Mouse (Mus musculus): ENCODE results near the gene Cd80. TPM values are rescaled to one million over a fixed set of nuclear protein-coding genes. Genes with fewer than 3 reads are reported as not detected.

The Cd80 gene
- total and polyA plus RNA-seq, 2 experiments from 2014 or later: 0.33 TPM

DNA sequence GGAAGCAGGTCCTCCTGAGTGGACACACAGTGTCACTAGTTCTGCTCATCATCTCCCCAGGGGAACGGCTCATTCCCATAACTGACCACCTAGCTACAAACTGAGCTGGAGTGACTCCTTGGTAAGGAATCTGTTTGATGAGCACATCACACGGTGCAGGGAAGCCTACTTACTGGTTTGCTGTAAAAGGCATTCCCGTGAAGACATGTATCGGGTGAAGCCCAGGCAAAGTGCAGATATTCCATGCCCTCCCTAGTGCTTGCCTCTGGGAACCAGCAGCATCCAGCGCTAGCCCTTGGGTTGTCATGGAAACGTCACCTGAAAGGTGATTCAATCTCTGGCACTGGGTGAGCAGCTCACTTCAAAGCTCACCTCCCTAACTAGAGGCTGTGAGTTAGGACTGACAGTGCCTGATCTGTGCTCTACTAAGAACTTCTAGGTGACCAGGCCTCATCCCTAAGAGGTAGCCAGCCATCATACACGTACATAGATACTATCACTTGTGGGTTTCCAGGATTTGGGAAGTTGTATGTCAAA lies 41.3 kb downstream of the Cd80 start:
- Histone ChIP-seq H3K4me3 (ENCODE audit: low read depth, low read length) (no peak overlapping the region), H3K4me2 (ENCODE audit: low read depth, low read length, poor library complexity, severe bottlenecking) (no peak overlapping the region), H3K9me3 (ENCODE audit: low read length) (no peaks in the 10 kb centered on the region), H3K27ac (ENCODE audit: low read depth, low read length) (no peak overlapping the region), H3K4me1 (ENCODE audit: insufficient read depth, low read length) (no peaks in the 10 kb centered on the region), H3K36me3 (ENCODE audit: insufficient read depth, low read length) (peaks cover 24% of the 10 kb centered on the region), H3K9ac (replicated peaks; ENCODE audit: low read length, poor library complexity, severe bottlenecking) (no peak overlapping the region), H3K27me3 (ENCODE audit: insufficient read depth, low read length) (no peaks in the 10 kb centered on the region)
- WGBS: 73% methylated on average over 7 of the region's 7 CpGs
- no peak for TF ChIP-seq CTCF (IDR thresholded peaks at IDR 0.05)
- DNase-seq (ENCODE audit: low spot score): no peak
- ATAC-seq (ENCODE audit: low FRiP score): no peak

DNA sequence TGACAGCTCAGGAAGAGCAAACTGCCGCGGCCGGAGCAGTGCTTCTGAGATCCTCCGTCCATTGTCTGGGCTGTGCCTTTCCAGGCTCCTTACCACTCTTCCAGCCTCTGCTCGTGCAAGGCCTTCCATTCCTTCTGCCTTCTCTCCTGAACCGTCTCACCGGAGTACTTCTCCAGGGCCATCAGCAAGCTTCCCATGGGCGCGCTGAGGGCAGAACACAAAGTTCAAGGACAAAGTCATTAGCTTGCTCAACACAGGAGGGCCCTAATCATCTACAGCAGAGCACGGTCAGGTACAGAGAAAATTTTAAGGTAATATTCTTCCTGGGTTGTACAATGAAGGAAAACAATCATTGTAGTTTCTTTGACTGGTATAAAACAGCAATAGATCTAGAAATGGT lies 47.1 kb downstream of the Cd80 start:
- no peak overlapping the region for H3K4me3 ChIP-seq (ENCODE audit: low read depth, low read length)
- ATAC-seq (ENCODE audit: low FRiP score) (no peak), DNase-seq (ENCODE audit: low spot score) (no peak)
- H3K9me3 ChIP-seq (ENCODE audit: low read length): no peaks in the 10 kb centered on the region
- no peak for TF ChIP-seq CTCF (IDR thresholded peaks at IDR 0.05)
- no peaks in the 10 kb centered on the region for H3K4me1 ChIP-seq (ENCODE audit: insufficient read depth, low read length)
- no peak overlapping the region for H3K27ac ChIP-seq (ENCODE audit: low read depth, low read length)
- 90% methylated on average over 10 of the region's 10 CpGs for WGBS
- no peak overlapping the region for H3K4me2 ChIP-seq (ENCODE audit: low read depth, low read length, poor library complexity, severe bottlenecking)
- H3K36me3 ChIP-seq (ENCODE audit: insufficient read depth, low read length): peaks cover 48% of the 10 kb centered on the region
- H3K9ac ChIP-seq (replicated peaks; ENCODE audit: low read length, poor library complexity, severe bottlenecking): 0 out of 2 replicates have a peak overlapping the region, but pooled peaks have one; percentile 4
- H3K27me3 ChIP-seq (ENCODE audit: insufficient read depth, low read length): no peaks in the 10 kb centered on the region

DNA sequence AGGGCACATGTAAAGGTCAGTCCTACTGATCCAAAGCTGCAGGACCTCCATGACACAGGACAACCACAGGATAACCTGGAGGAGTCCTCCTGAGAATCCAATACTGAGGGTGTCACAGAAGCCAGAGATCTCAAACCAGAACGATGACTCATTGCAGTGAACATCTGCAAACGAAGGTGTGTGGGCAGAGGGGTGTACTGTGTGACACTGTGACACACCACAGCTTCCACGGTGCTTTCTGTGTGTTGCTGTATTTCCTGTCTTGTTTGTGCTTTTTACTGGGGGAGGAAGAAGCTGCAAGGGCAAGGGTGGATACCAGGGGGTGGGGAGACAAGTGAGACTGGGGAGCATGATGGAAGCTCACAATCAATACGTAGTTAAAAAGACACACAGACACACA lies 48.2 kb downstream of the Cd80 start:
- Histone ChIP-seq H3K36me3 (ENCODE audit: insufficient read depth, low read length) (peaks cover 43% of the 10 kb centered on the region), H3K9ac (replicated peaks; ENCODE audit: low read length, poor library complexity, severe bottlenecking) (no peak overlapping the region), H3K4me3 (ENCODE audit: low read depth, low read length) (no peak overlapping the region), H3K4me1 (ENCODE audit: insufficient read depth, low read length) (no peaks in the 10 kb centered on the region), H3K27me3 (ENCODE audit: insufficient read depth, low read length) (no peaks in the 10 kb centered on the region), H3K9me3 (ENCODE audit: low read length) (no peaks in the 10 kb centered on the region), H3K27ac (ENCODE audit: low read depth, low read length) (no peak overlapping the region), H3K4me2 (ENCODE audit: low read depth, low read length, poor library complexity, severe bottlenecking) (no peak overlapping the region)
- ATAC-seq (ENCODE audit: low FRiP score) (no peak), DNase-seq (ENCODE audit: low spot score) (no peak)
- 94% methylated on average over 4 of the region's 4 CpGs for WGBS
- no peak for TF ChIP-seq CTCF (IDR thresholded peaks at IDR 0.05)

DNA sequence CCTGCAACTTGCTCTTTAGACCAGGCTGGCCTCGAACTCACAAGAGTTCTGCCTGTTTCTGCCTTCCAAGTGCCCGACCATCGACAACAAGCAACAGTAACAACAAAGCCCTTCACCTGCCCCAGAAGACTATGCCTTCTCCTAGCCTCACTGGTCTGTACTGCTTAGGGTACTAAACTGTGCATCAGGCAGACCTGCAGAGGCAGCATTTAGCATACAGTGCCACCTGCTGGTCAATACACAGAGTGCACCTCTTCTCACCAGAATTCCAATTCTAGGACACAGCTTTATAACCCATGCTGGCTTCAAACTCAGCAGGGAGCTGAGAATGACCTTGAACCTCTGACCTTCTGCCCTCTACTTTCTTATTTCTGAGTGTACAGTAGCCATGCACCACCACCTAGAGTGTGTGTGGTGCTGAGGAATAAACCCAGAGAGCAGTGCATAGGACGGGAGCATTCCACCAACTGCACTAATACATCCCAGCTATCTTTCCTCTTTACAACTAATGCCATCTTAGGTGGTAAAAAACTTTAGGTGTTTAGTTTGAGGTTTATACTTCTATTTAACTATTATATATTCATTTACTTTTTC lies 50.8 kb downstream of the Cd80 start:
- WGBS: 78% methylated on average over 4 of the region's 4 CpGs
- no peaks in the 10 kb centered on the region for H3K27me3 ChIP-seq (ENCODE audit: insufficient read depth, low read length)
- H3K27ac ChIP-seq (ENCODE audit: low read depth, low read length): no peak overlapping the region
- no peak overlapping the region for H3K4me2 ChIP-seq (ENCODE audit: low read depth, low read length, poor library complexity, severe bottlenecking)
- peaks cover 41% of the 10 kb centered on the region for H3K36me3 ChIP-seq (ENCODE audit: insufficient read depth, low read length)
- ATAC-seq (ENCODE audit: low FRiP score) (peak; percentile 84), DNase-seq (ENCODE audit: low spot score) (peak; percentile 88)
- TF ChIP-seq CTCF (IDR thresholded peaks at IDR 0.05): peak; percentile 99
- no peak overlapping the region for H3K4me3 ChIP-seq (ENCODE audit: low read depth, low read length)
- H3K9me3 ChIP-seq (ENCODE audit: low read length): no peaks in the 10 kb centered on the region
- H3K4me1 ChIP-seq (ENCODE audit: insufficient read depth, low read length): no peaks in the 10 kb centered on the region
- no peak overlapping the region for H3K9ac ChIP-seq (replicated peaks; ENCODE audit: low read length, poor library complexity, severe bottlenecking)

DNA sequence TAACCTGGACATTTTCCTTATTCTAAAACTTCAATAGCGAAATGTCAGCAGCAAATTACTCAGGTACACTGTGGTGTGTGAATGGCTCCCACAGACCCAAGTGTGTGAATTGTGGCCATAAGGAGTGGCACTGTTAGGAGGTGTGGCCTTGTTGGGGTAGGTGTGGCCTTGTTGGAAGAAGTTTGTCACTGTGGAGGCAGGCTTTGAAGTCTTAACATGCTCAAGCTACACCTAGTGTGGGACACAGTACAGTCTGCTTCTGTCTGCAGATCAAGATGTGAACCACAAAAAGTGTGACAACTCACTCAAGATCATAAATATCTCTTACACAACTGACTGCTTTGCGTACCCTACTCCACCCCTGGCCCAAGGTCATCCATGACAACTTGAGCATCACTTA lies 55.5 kb downstream of the Cd80 start:
- Histone ChIP-seq H3K4me3 (ENCODE audit: low read depth, low read length) (no peak overlapping the region), H3K9ac (replicated peaks; ENCODE audit: low read length, poor library complexity, severe bottlenecking) (no peak overlapping the region), H3K27me3 (ENCODE audit: insufficient read depth, low read length) (no peaks in the 10 kb centered on the region), H3K9me3 (ENCODE audit: low read length) (no peaks in the 10 kb centered on the region), H3K4me2 (ENCODE audit: low read depth, low read length, poor library complexity, severe bottlenecking) (no peak overlapping the region), H3K27ac (ENCODE audit: low read depth, low read length) (no peak overlapping the region), H3K4me1 (ENCODE audit: insufficient read depth, low read length) (no peaks in the 10 kb centered on the region), H3K36me3 (ENCODE audit: insufficient read depth, low read length) (peaks cover 37% of the 10 kb centered on the region)
- DNase-seq (ENCODE audit: low spot score): no peak
- no peak for ATAC-seq (ENCODE audit: low FRiP score)
- TF ChIP-seq CTCF (IDR thresholded peaks at IDR 0.05): no peak
- 95% methylated on average over 2 of the region's 2 CpGs for WGBS

DNA sequence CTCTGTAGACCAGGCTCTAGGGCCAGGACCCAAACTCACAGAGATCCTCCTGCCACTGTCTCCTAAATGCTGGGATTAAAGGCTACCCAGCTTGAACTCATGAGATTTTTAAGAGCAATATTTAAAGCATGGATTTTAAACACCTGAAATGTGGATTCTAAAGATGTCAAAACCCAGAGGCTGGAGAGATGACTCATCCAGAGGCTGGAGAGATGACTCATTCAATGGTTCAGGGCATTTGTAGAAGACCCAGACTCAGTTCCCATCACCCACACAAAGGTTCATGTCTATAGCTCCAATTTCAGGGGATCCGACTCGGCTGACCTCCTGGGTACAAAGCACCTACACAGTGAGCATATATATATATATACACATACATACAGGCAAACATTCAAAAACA lies 63.8 kb downstream of the Cd80 start:
- H3K4me1 ChIP-seq (ENCODE audit: insufficient read depth, low read length): no peaks in the 10 kb centered on the region
- TF ChIP-seq CTCF (IDR thresholded peaks at IDR 0.05): no peak
- H3K9me3 ChIP-seq (ENCODE audit: low read length): no peaks in the 10 kb centered on the region
- H3K4me3 ChIP-seq (ENCODE audit: low read depth, low read length): no peak overlapping the region
- peaks cover 16% of the 10 kb centered on the region for H3K36me3 ChIP-seq (ENCODE audit: insufficient read depth, low read length)
- no peaks in the 10 kb centered on the region for H3K27me3 ChIP-seq (ENCODE audit: insufficient read depth, low read length)
- 96% methylated on average over 2 of the region's 2 CpGs for WGBS
- H3K27ac ChIP-seq (ENCODE audit: low read depth, low read length): no peak overlapping the region
- DNase-seq (ENCODE audit: low spot score): no peak
- H3K4me2 ChIP-seq (ENCODE audit: low read depth, low read length, poor library complexity, severe bottlenecking): no peak overlapping the region
- ATAC-seq (ENCODE audit: low FRiP score): no peak
- no peak overlapping the region for H3K9ac ChIP-seq (replicated peaks; ENCODE audit: low read length, poor library complexity, severe bottlenecking)
